Mouse (Mus musculus): Measurements from ENCODE around the gene Gucy1a1.
A peak's percentile ranks its signal among the peaks of the same experiment; 100 is the strongest.

Gucy1a1 gene

GRCm38 (mm10) chr3:82074201-82074851, 71.3 kb downstream of the Gucy1a1 start, which contains the start of gene Gucy1b1:
Gucy1b1 (minus strand) TSS chr3:82074689.
- peak; percentile 56 for DNase-seq

GRCm38 (mm10) chr3:82073741-82074181, 71.8 kb downstream of the Gucy1a1 start:
- DNase-seq = peak; percentile 20

- no peak for DNase-seq
Observed at GRCm38 (mm10) chr3:82067830-82068229, 77.8 kb downstream of the Gucy1a1 start.

GRCm38 (mm10) chr3:82061402-82062180, 84.0 kb downstream of the Gucy1a1 start:
- DNase-seq = no peak

GRCm38 (mm10) chr3:82057201-82057600, 88.4 kb downstream of the Gucy1a1 start:
- no peak for DNase-seq

- DNase-seq = no peak
Observed at GRCm38 (mm10) chr3:82054283-82054974, 91.2 kb downstream of the Gucy1a1 start.

GRCm38 (mm10) chr3:82052029-82052428, 93.6 kb downstream of the Gucy1a1 start:
- DNase-seq = no peak

- DNase-seq = no peak
Observed at GRCm38 (mm10) chr3:82051468-82051867, 94.1 kb downstream of the Gucy1a1 start.

- no peak for DNase-seq
Observed at GRCm38 (mm10) chr3:82048681-82049080, 96.9 kb downstream of the Gucy1a1 start.

GRCm38 (mm10) chr3:82048078-82048477, 97.5 kb downstream of the Gucy1a1 start:
- no peak for DNase-seq

GRCm38 (mm10) chr3:82047100-82047753, 98.4 kb downstream of the Gucy1a1 start:
- peak; percentile 37 for DNase-seq

GRCm38 (mm10) chr3:82046087-82046486, 99.5 kb downstream of the Gucy1a1 start:
- DNase-seq = no peak

GRCm38 (mm10) chr3:82044902-82045301, 100.7 kb downstream of the Gucy1a1 start:
- no peak for DNase-seq

GRCm38 (mm10) chr3:82043676-82044075, 101.9 kb downstream of the Gucy1a1 start:
- no peak for DNase-seq
